Mouse (Mus musculus) MEL (cell line): ENCODE results near the gene Ms4a4a. TPM values are rescaled to one million over a fixed set of nuclear protein-coding genes. Genes with fewer than 3 reads are reported as not detected.
A peak's percentile ranks its signal among the peaks of the same experiment; 100 is the strongest.

ENCODE experiments used
- DNase-seq: peaks from one replicate; pipeline ENCODE4 v3.0.0; 2011; ENCODE audit warnings: low read depth, low spot score
- H3K27ac ChIP-seq: 2 replicates; pipeline ENCODE4 v1.5.1; 2012; ENCODE audit warnings: low read depth, mild to moderate bottlenecking, control low read depth, low read length, moderate library complexity; ENCODE audit not compliant: control insufficient read depth
- H3K27me3 ChIP-seq, 2 experiments: fragments of 150-350 bp in 1 of 2; sonication (generic) in 1 of 2; 2 replicates each; pipeline ENCODE4 v1.6.1; 2012; ENCODE audit warnings: low read length in 2 of 2, mild to moderate bottlenecking in 2 of 2, improper control_type of control experiment in 1 of 2, moderate library complexity in 1 of 2; ENCODE audit not compliant: insufficient read depth in 2 of 2, control insufficient read depth in 1 of 2
- H3K36me3 ChIP-seq, 2 experiments: 2 replicates each; pipeline ENCODE4 v1.6.1; 2012 to 2014; ENCODE audit warnings: low read length in 2 of 2, improper control_type of control experiment in 1 of 2, inconsistent platforms in 1 of 2, mild to moderate bottlenecking in 1 of 2; ENCODE audit not compliant: insufficient read depth in 2 of 2, control insufficient read depth in 1 of 2
- H3K4me1 ChIP-seq, 2 experiments: fragments of 150-350 bp in 1 of 2; sonication (generic) in 1 of 2; 2 replicates each; pipeline ENCODE4 v1.6.1; 2012; ENCODE audit warnings: low read length in 2 of 2, improper control_type of control experiment in 1 of 2, mild to moderate bottlenecking in 1 of 2; ENCODE audit not compliant: insufficient read depth in 2 of 2, control insufficient read depth in 1 of 2
- H3K4me3 ChIP-seq, 2 experiments: fragments of 150-350 bp in 1 of 2; sonication (generic) in 1 of 2; 2 replicates each; pipeline ENCODE4 v1.5.1; 2012; ENCODE audit warnings: low read depth in 2 of 2, low read length in 2 of 2, mild to moderate bottlenecking in 2 of 2, moderate library complexity in 2 of 2, control low read depth in 1 of 2, improper control_type of control experiment in 1 of 2; ENCODE audit not compliant: control insufficient read depth in 1 of 2, insufficient read depth in 1 of 2
- H3K79me2 ChIP-seq: 2 replicates; pipeline ENCODE4 v1.6.1; 2012; ENCODE audit warnings: mild to moderate bottlenecking, low read length, moderate library complexity; ENCODE audit not compliant: control insufficient read depth, poor library complexity, insufficient read depth
- H3K9ac ChIP-seq: 2 replicates; pipeline ENCODE4 v1.6.1; 2012; ENCODE audit warnings: low read depth, mild to moderate bottlenecking, control low read depth, low read length, moderate library complexity; ENCODE audit not compliant: control insufficient read depth, poor library complexity, severe bottlenecking
- H3K9me3 ChIP-seq: fragments of 150-350 bp; sonication (generic); replicated peaks from 2 replicates; pipeline ENCODE4 v1.6.1; 2012; ENCODE audit warnings: mild to moderate bottlenecking, low read length, improper control_type of control experiment, moderate library complexity; ENCODE audit not compliant: insufficient read depth
- BHLHE40 ChIP-seq: IDR thresholded peaks from 2 replicates; pipeline ENCODE4 v1.6.1; 2012; ENCODE audit warnings: low read depth, mild to moderate bottlenecking, inconsistent platforms, low read length, improper control_type of control experiment, borderline replicate concordance
- CHD1 ChIP-seq: IDR thresholded peaks from 2 replicates; pipeline ENCODE4 v1.6.1; 2012; ENCODE audit warnings: low read depth, mild to moderate bottlenecking, inconsistent platforms, low read length, improper control_type of control experiment
- CHD2 ChIP-seq: IDR thresholded peaks from 2 replicates; pipeline ENCODE4 v1.6.1; 2011; ENCODE audit warnings: low read length, improper control_type of control experiment
- CTCF ChIP-seq, 3 experiments: IDR thresholded peaks in 2 of 3; conservative IDR thresholded peaks in 1 of 3; 2 replicates each; pipeline ENCODE4 v1.5.1; 2011 to 2012; ENCODE audit warnings: low read length in 3 of 3, low read depth in 2 of 3, mild to moderate bottlenecking in 2 of 3, improper control_type of control experiment in 1 of 3, inconsistent platforms in 1 of 3, mixed read lengths in 1 of 3, moderate library complexity in 1 of 3; ENCODE audit not compliant: control insufficient read depth in 1 of 3, insufficient read depth in 1 of 3, poor library complexity in 1 of 3, severe bottlenecking in 1 of 3
- GABPA ChIP-seq: IDR thresholded peaks from 2 replicates; pipeline ENCODE4 v1.6.1; 2012; ENCODE audit warnings: low read depth, mild to moderate bottlenecking, inconsistent platforms, low read length, improper control_type of control experiment, moderate library complexity
- GATA1 ChIP-seq: IDR thresholded peaks from 2 replicates; pipeline ENCODE4 v1.6.1; 2011; ENCODE audit warnings: low read depth, low read length, improper control_type of control experiment
- KAT2A ChIP-seq: conservative IDR thresholded peaks from 2 replicates; pipeline ENCODE4 v1.6.1; 2012; ENCODE audit warnings: low read depth, low read length, improper control_type of control experiment, inconsistent platforms
- MAFK ChIP-seq: IDR thresholded peaks from 2 replicates; pipeline ENCODE4 v1.6.1; 2011; ENCODE audit warnings: low read depth, mild to moderate bottlenecking, low read length, improper control_type of control experiment, borderline replicate concordance
- MAX ChIP-seq: IDR thresholded peaks from 2 replicates; pipeline ENCODE4 v1.6.1; 2011; ENCODE audit warnings: low read length, improper control_type of control experiment
- MEF2A ChIP-seq: IDR thresholded peaks from 2 replicates; pipeline ENCODE4 v1.6.1; 2014; ENCODE audit warnings: low read depth, mild to moderate bottlenecking, inconsistent platforms, low read length, improper control_type of control experiment; ENCODE audit not compliant: poor library complexity, insufficient replicate concordance, severe bottlenecking; ENCODE audit errors: extremely low read depth
- MYC ChIP-seq: IDR thresholded peaks from 2 replicates; pipeline ENCODE4 v1.6.1; 2011; ENCODE audit warnings: low read depth, mild to moderate bottlenecking, low read length, improper control_type of control experiment, moderate library complexity
- NELFE ChIP-seq: IDR thresholded peaks from 2 replicates; pipeline ENCODE4 v1.6.1; 2011; ENCODE audit warnings: low read depth, low read length, improper control_type of control experiment
- NRF1 ChIP-seq: IDR thresholded peaks from 2 replicates; pipeline ENCODE4 v1.6.1; 2014; ENCODE audit warnings: low read depth, mild to moderate bottlenecking, inconsistent platforms, low read length, improper control_type of control experiment, moderate library complexity; ENCODE audit not compliant: poor library complexity, insufficient read depth, severe bottlenecking
- POLR2A ChIP-seq, 2 experiments: IDR thresholded peaks; 2 replicates each; pipeline ENCODE4 v1.6.1; 2011 to 2012; ENCODE audit warnings: low read length in 2 of 2, mild to moderate bottlenecking in 2 of 2, control low read depth in 1 of 2, improper control_type of control experiment in 1 of 2, low read depth in 1 of 2, moderate library complexity in 1 of 2; ENCODE audit not compliant: control insufficient read depth in 1 of 2, insufficient read depth in 1 of 2, poor library complexity in 1 of 2
- POLR2AphosphoS2 ChIP-seq: IDR thresholded peaks from 2 replicates; pipeline ENCODE4 v1.6.1; 2011; ENCODE audit warnings: low read length, improper control_type of control experiment
- RAD21 ChIP-seq: IDR thresholded peaks from 2 replicates; pipeline ENCODE4 v1.6.1; 2011; ENCODE audit warnings: mild to moderate bottlenecking, low read depth, low read length, improper control_type of control experiment
- RCOR1 ChIP-seq: IDR thresholded peaks from 2 replicates; pipeline ENCODE4 v1.6.1; 2012; ENCODE audit warnings: low read depth, mild to moderate bottlenecking, inconsistent platforms, low read length, improper control_type of control experiment
- SIN3A ChIP-seq: IDR thresholded peaks from 2 replicates; pipeline ENCODE4 v1.6.1; 2012; ENCODE audit warnings: low read length, improper control_type of control experiment, inconsistent platforms
- SMC3 ChIP-seq: IDR thresholded peaks from 2 replicates; pipeline ENCODE4 v1.6.1; 2011; ENCODE audit warnings: low read depth, low read length, improper control_type of control experiment
- TBP ChIP-seq: IDR thresholded peaks from 2 replicates; pipeline ENCODE4 v1.8.0; 2011; ENCODE audit warnings: low read depth, low read length, improper control_type of control experiment
- TCF12 ChIP-seq: IDR thresholded peaks from 2 replicates; pipeline ENCODE4 v1.6.1; 2014; ENCODE audit warnings: low read depth, mild to moderate bottlenecking, inconsistent platforms, low read length, improper control_type of control experiment, moderate library complexity
- UBTF ChIP-seq: IDR thresholded peaks from 2 replicates; pipeline ENCODE4 v1.6.1; 2012; ENCODE audit warnings: low read depth, mild to moderate bottlenecking, inconsistent platforms, low read length, improper control_type of control experiment, moderate library complexity, borderline replicate concordance; ENCODE audit not compliant: insufficient read depth
- USF1 ChIP-seq: IDR thresholded peaks from 2 replicates; pipeline ENCODE4 v1.6.1; 2014; ENCODE audit warnings: low read depth, mild to moderate bottlenecking, inconsistent platforms, low read length, improper control_type of control experiment, moderate library complexity
- ZC3H11A ChIP-seq: IDR thresholded peaks from 2 replicates; pipeline ENCODE4 v1.6.1; 2012; ENCODE audit warnings: low read depth, mild to moderate bottlenecking, inconsistent platforms, low read length, improper control_type of control experiment
- ZKSCAN1 ChIP-seq: IDR thresholded peaks from 2 replicates; pipeline ENCODE4 v1.6.1; 2012; ENCODE audit warnings: low read depth, mild to moderate bottlenecking, inconsistent platforms, low read length, improper control_type of control experiment, moderate library complexity
- ZMIZ1 ChIP-seq: IDR thresholded peaks from 2 replicates; pipeline ENCODE4 v1.6.1; 2012; ENCODE audit warnings: low read depth, mild to moderate bottlenecking, inconsistent platforms, low read length, improper control_type of control experiment, moderate library complexity
- ZNF384 ChIP-seq: IDR thresholded peaks from 2 replicates; pipeline ENCODE4 v1.6.1; 2012; ENCODE audit warnings: low read depth, mild to moderate bottlenecking, inconsistent platforms, low read length, improper control_type of control experiment
- polyA plus RNA-seq, 2 experiments: library from polyadenylated mRNA; stranded (reverse) in 1 of 2; unstranded in 1 of 2; fragments of >175 nt in 1 of 2; fragments of >200 nt in 1 of 2; gene quantifications; 2 replicates each; pipeline versions ENCODE4 v1.2.1 to v1.2.4; 2012; ENCODE audit warnings: low replicate concordance in 2 of 2, low read depth in 1 of 2; ENCODE audit not compliant: insufficient read length in 2 of 2, insufficient read depth in 1 of 2, missing spikeins in 1 of 2
- total RNA-seq: library from RNA; depleted of rRNA; stranded (reverse); fragments of 300-350 nt; gene quantifications from 2 replicates; pipeline ENCODE4 v1.2.3, GENCODE M21; 2012

Ms4a4a gene
- total and polyA plus RNA-seq, 3 experiments, result not detected

- TF ChIP-seq RCOR1 (no peak), MAFK (no peak), MAX (no peak), KAT2A (no peak), ZMIZ1 (no peak), ZC3H11A (no peak), GATA1 (no peak), NRF1 (no peak), CHD1 (no peak), NELFE (no peak), ZKSCAN1 (no peak), ZNF384 (no peak), BHLHE40 (no peak), USF1 (no peak), TBP (no peak), SMC3 (no peak), RAD21 (no peak), POLR2A (IDR thresholded peaks at IDR 0.05; ENCODE audit: control insufficient read depth in 1 of 2, insufficient read depth in 1 of 2, low read depth in 1 of 2, low read length in 2 of 2, poor library complexity in 1 of 2) (no peak), MYC (no peak), CHD2 (no peak)
- Histone ChIP-seq H3K4me1 (no peaks in the 10 kb centered on the region), H3K79me2 (no peaks in the 10 kb centered on the region), H3K9ac (no peak overlapping the region), H3K27ac (no peak overlapping the region), H3K27me3 (peaks cover 0 to 3% of the 10 kb centered on the region in 2 experiments; a peak in 1 of 4 replicates), H3K9me3 (no peaks in the 10 kb centered on the region), H3K36me3 (no peaks in the 10 kb centered on the region), H3K4me3 (no peak overlapping the region)
- DNase-seq, result no peak
Observed at GRCm38 (mm10) chr19:11349698-11350481, 25.4 kb upstream of the Ms4a4a start.

GRCm38 (mm10) chr19:11351878-11352277 is 23.4 kb upstream of the Ms4a4a start:
- TF ChIP-seq ZNF384 (no peak), SMC3 (0 out of 2 replicates have a peak, but pooled peaks have one; percentile 16), POLR2AphosphoS2 (no peak), CTCF (IDR thresholded peaks at IDR 0.05 in 2 of 3, conservative IDR thresholded peaks at IDR 0.05 in 1 of 3; ENCODE audit: control insufficient read depth in 1 of 3, insufficient read depth in 1 of 3, low read depth in 2 of 3, low read length in 3 of 3, poor library complexity in 1 of 3, severe bottlenecking in 1 of 3) (peak in 1 of 3 experiments; percentile 32; a peak in 2 of 6 replicates), MAFK (no peak), GABPA (no peak), NRF1 (no peak), TCF12 (no peak), MAX (no peak), UBTF (no peak), MEF2A (no peak), USF1 (no peak), TBP (no peak), SIN3A (no peak), RAD21 (peak; percentile 35)
- Histone ChIP-seq H3K79me2 (no peaks in the 10 kb centered on the region), H3K9ac (no peak overlapping the region), H3K27me3 (no peaks in the 10 kb centered on the region; a peak in 1 of 4 replicates), H3K4me1 (no peaks in the 10 kb centered on the region), H3K36me3 (no peaks in the 10 kb centered on the region), H3K4me3 (no peak overlapping the region), H3K9me3 (no peaks in the 10 kb centered on the region), H3K27ac (no peak overlapping the region)
- DNase-seq, result no peak
